Mouse (Mus musculus) neural tube, embryonic 15.5 days (tissue): ENCODE results near the gene Krt71. TPM values are rescaled to one million over a fixed set of nuclear protein-coding genes. Genes with fewer than 3 reads are reported as not detected.

Source experiments
- microRNA-seq: library from miRNA; unstranded; fragments of <30 nt; microRNA quantifications from one replicate; pipeline ENCODE4, GENCODE M21; 2017
- polyA plus RNA-seq: library from polyadenylated mRNA; unstranded; fragments of >200 nt; fragmentation: Nextera tagmentation; extraction: Ambion mirVana; gene quantifications from 2 replicates; pipeline ENCODE4 v1.2.1, GENCODE M21; 2015

Gene Krt71
- polyA plus RNA-seq, 1 experiment from 2014 or later: 0.22 TPM

Small RNA genes within 50 kb of the gene (microRNA-seq; reads per million reads assigned to microRNA genes)
- gene Gm44323 (not detected), gene Gm44342 (not detected)

Other genes with a start within 250 kb of the Krt71 start
- 0.19 and 0.42 TPM in 2 replicates for gene Gm49425, start 225.8 kb downstream of the Krt71 start, polyA plus RNA-seq
- gene Krt84, start 210.3 kb downstream of the Krt71 start, polyA plus RNA-seq: 0.28 TPM in 1 of 2 replicates, not detected in the other
- not detected in 2 replicates for gene Krt82, start 192.4 kb downstream of the Krt71 start, polyA plus RNA-seq
- 0.06 and 0.12 TPM in 2 replicates for gene Krt90, start 180.2 kb downstream of the Krt71 start, polyA plus RNA-seq
- gene Krt75, start 169.2 kb downstream of the Krt71 start, polyA plus RNA-seq: 0.10 TPM in 1 of 2 replicates, not detected in the other
- gene Gm5414, start 114.9 kb downstream of the Krt71 start, polyA plus RNA-seq: not detected in 2 replicates
- gene Gm5478, start 95.7 kb downstream of the Krt71 start, polyA plus RNA-seq: not detected in 2 replicates
- gene Krt6b, start 62.8 kb downstream of the Krt71 start, polyA plus RNA-seq: 0.09 TPM in 1 of 2 replicates, not detected in the other
- gene Krt6a, start 48.8 kb downstream of the Krt71 start, polyA plus RNA-seq: 0.75 and 1.5 TPM in 2 replicates
- 0.79 and 37.7 TPM in 2 replicates for gene Krt5, start 30.2 kb downstream of the Krt71 start, polyA plus RNA-seq
- gene Krt72, start 43.4 kb upstream of the Krt71 start, polyA plus RNA-seq: 0.11 TPM in 1 of 2 replicates, not detected in the other
- 0.31 and 0.47 TPM in 2 replicates for gene Krt73, start 59.2 kb upstream of the Krt71 start, polyA plus RNA-seq
- not detected in 2 replicates for gene Krt2, start 75.1 kb upstream of the Krt71 start, polyA plus RNA-seq
- gene Krt1, start 107.7 kb upstream of the Krt71 start, polyA plus RNA-seq: 11.9 and 16.9 TPM in 2 replicates
- gene Krt77, start 126.6 kb upstream of the Krt71 start, polyA plus RNA-seq: 0.29 and 0.54 TPM in 2 replicates
- not detected in 2 replicates for gene Krt76, start 149.8 kb upstream of the Krt71 start, polyA plus RNA-seq
- 2.8 and 3.4 TPM in 2 replicates for gene Krt4, start 181.6 kb upstream of the Krt71 start, polyA plus RNA-seq
- gene Krt79, start 197.2 kb upstream of the Krt71 start, polyA plus RNA-seq: 0.23 and 0.27 TPM in 2 replicates
- 0.05 TPM in 2 replicates for gene Krt78, start 211.2 kb upstream of the Krt71 start, polyA plus RNA-seq